Mouse (Mus musculus) hindbrain, embryonic 11.5 days (tissue): ENCODE data around the gene Slc8a2. TPM values are rescaled to one million over a fixed set of nuclear protein-coding genes. Genes with fewer than 3 reads are reported as not detected.

Experiments
- ATAC-seq: fragments of 200-750 bp; cut with Nextera tagmentation; 2 replicates; pipeline ENCODE4 v1.8.0; 2017; ENCODE audit warnings: mild to moderate bottlenecking, moderate TSS enrichment, moderate library complexity; ENCODE audit not compliant: low FRiP score
- DNase-seq: peaks from one replicate; pipeline ENCODE4 v3.0.0-alpha.2; 2015; ENCODE audit warnings: low spot score
- H3K27ac ChIP-seq: fragments of 300-500 bp; sonication (generic); 2 replicates; pipeline ENCODE4 v1.5.1; 2014; ENCODE audit warnings: mild to moderate bottlenecking, low read depth, low read length
- H3K27me3 ChIP-seq: fragments of 300-500 bp; sonication (generic); 2 replicates; pipeline ENCODE4 v1.6.1; 2014; ENCODE audit warnings: mild to moderate bottlenecking, low read length, moderate library complexity, mixed read lengths; ENCODE audit not compliant: control insufficient read depth, insufficient read depth
- H3K36me3 ChIP-seq: fragments of 300-500 bp; sonication (generic); 2 replicates; pipeline ENCODE4 v1.6.1; 2014; ENCODE audit warnings: mild to moderate bottlenecking, low read length, moderate library complexity, mixed read lengths; ENCODE audit not compliant: control insufficient read depth, insufficient read depth
- H3K4me1 ChIP-seq: fragments of 300-500 bp; sonication (generic); replicated peaks from 2 replicates; pipeline ENCODE4 v1.6.1; 2014; ENCODE audit warnings: low read length, mixed read lengths; ENCODE audit not compliant: control insufficient read depth, insufficient read depth
- H3K4me2 ChIP-seq: fragments of 300-500 bp; sonication (generic); replicated peaks from 2 replicates; pipeline ENCODE4 v1.6.1; 2014; ENCODE audit warnings: mild to moderate bottlenecking, low read depth, low read length
- H3K4me3 ChIP-seq: fragments of 300-500 bp; sonication (generic); 2 replicates; pipeline ENCODE4 v1.5.1; 2014; ENCODE audit warnings: low read depth, low read length
- H3K9ac ChIP-seq: fragments of 300-500 bp; sonication (generic); 2 replicates; pipeline ENCODE4 v1.6.1; 2014; ENCODE audit warnings: low read depth, low read length
- H3K9me3 ChIP-seq: fragments of 300-500 bp; sonication (generic); 2 replicates; pipeline ENCODE4 v1.6.1; 2016; ENCODE audit warnings: low read length; ENCODE audit not compliant: control insufficient read depth
- WGBS: fragments of 180-500 bp; shearing (Covaris S2); extraction: QIAGEN DNeasy Blood & Tissue Kit; methylation state at CpG from one replicate; pipeline ENCODE4 v1.1.7; 2014; 5-methylcytosine and 5-hydroxymethylcytosine counted together
- polyA plus RNA-seq: library from polyadenylated mRNA; unstranded; fragments of >200 nt; fragmentation: Nextera tagmentation; extraction: Ambion mirVana; gene quantifications from 2 replicates; pipeline ENCODE4 v1.2.1, GENCODE M21; 2014

Gene Slc8a2
- polyA plus RNA-seq, 1 experiment from 2014 or later: 1.0 TPM

GRCm38 (mm10) chr7:16101081-16101480, 28.5 kb upstream of the Slc8a2 start:
- H3K4me2 ChIP-seq: no peak overlapping the region

DNA sequence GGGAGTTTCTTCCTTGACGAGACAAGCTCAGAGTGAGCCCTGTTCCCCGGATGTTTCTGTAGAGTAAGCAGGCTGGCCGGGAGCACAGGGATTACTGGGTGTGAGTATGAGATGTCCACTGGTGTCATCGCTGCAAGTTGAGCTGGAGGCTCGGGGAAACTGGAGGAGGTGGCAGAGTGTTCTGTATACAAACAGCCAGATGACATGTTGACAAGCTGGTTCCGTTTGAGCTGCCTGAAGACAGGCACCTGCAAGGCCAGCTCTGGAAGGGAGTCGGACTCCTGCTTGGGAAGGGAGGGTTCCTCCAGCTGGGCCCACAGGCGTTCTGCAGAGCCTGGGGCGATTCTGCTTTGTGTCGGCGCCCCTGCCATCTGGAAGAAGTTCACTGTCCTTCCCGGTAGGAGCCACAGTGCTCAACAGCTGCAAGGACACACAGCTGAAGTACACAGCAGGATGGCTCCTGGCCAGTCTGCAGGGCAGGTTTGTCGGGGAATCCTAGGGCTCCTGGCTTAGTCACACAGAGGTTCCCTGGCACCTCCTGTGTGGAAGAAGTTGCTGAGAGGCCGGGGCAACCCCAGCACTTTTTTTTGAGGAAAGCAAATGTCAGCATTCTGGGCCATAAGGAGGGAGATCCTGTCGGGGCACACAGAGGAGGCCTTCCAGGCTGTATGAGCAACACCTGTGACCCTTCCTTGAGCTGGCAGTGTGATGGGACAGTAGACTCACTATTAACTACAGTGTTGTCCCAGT, 27.7 kb upstream of the Slc8a2 start:
- Histone ChIP-seq H3K27ac (no peak overlapping the region), H3K9me3 (no peaks in the 10 kb centered on the region), H3K4me3 (no peak overlapping the region), H3K27me3 (no peaks in the 10 kb centered on the region), H3K9ac (no peak overlapping the region), H3K4me1 (peaks cover 7% of the 10 kb centered on the region), H3K4me2 (no peak overlapping the region), H3K36me3 (no peaks in the 10 kb centered on the region)
- ATAC-seq (no peak), DNase-seq (no peak)
- WGBS: 78% methylated on average over 15 of the region's 15 CpGs

More at GRCm38 (mm10) chr7:16101081-16101480, 28.5 kb upstream of the Slc8a2 start:
- Histone ChIP-seq H3K9ac (no peak overlapping the region), H3K27ac (no peak overlapping the region), H3K27me3 (no peaks in the 10 kb centered on the region), H3K36me3 (no peaks in the 10 kb centered on the region), H3K9me3 (no peaks in the 10 kb centered on the region), H3K4me3 (no peak overlapping the region), H3K4me1 (peaks cover 7% of the 10 kb centered on the region)
- no peak for ATAC-seq
- DNase-seq: no peak
- 67% methylated on average over 7 of the region's 7 CpGs for WGBS

GRCm38 (mm10) chr7:16102686-16103226, 26.9 kb upstream of the Slc8a2 start:
- no peak overlapping the region for H3K4me3 ChIP-seq
- ATAC-seq (no peak), DNase-seq (no peak)
- no peaks in the 10 kb centered on the region for H3K36me3 ChIP-seq
- H3K27me3 ChIP-seq: no peaks in the 10 kb centered on the region
- no peak overlapping the region for H3K27ac ChIP-seq
- H3K9ac ChIP-seq: no peak overlapping the region
- peaks cover 5% of the 10 kb centered on the region for H3K4me1 ChIP-seq
- WGBS: 88% methylated on average over 5 of the region's 5 CpGs
- no peak overlapping the region for H3K4me2 ChIP-seq
- no peaks in the 10 kb centered on the region for H3K9me3 ChIP-seq

DNA sequence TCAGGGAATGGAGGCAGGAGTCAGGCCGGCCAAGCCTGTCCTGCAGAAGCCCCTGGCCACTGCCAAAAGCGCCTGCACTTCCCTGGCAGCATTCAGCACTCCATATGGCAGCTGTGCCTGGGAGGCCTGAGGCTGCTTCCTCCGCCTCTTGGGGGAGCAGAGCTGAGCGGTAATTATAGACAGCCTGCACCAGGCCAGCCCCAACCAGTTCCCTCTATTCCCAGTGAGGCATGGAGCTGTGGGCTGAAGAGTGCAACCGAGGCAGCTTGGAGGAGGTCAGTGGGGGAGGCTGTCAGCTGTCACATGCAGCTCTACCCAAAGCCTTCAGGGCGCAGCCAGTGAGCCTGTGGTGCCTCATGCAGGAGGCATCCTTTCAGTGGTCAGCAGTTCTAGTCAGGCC, 25.9 kb upstream of the Slc8a2 start:
- Histone ChIP-seq H3K27ac (peak overlapping the region; percentile 65), H3K4me3 (no peak overlapping the region), H3K36me3 (0 out of 2 replicates have a peak, but pooled peaks cover 2% of the 10 kb centered on the region), H3K9me3 (no peaks in the 10 kb centered on the region), H3K27me3 (no peaks in the 10 kb centered on the region), H3K4me1 (peaks cover 5% of the 10 kb centered on the region), H3K9ac (no peak overlapping the region), H3K4me2 (no peak overlapping the region)
- 79% methylated on average over 6 of the region's 6 CpGs for WGBS
- DNase-seq (peak; percentile 14), ATAC-seq (peak; percentile 48; the same call in 1 of the 2 replicates)

DNA sequence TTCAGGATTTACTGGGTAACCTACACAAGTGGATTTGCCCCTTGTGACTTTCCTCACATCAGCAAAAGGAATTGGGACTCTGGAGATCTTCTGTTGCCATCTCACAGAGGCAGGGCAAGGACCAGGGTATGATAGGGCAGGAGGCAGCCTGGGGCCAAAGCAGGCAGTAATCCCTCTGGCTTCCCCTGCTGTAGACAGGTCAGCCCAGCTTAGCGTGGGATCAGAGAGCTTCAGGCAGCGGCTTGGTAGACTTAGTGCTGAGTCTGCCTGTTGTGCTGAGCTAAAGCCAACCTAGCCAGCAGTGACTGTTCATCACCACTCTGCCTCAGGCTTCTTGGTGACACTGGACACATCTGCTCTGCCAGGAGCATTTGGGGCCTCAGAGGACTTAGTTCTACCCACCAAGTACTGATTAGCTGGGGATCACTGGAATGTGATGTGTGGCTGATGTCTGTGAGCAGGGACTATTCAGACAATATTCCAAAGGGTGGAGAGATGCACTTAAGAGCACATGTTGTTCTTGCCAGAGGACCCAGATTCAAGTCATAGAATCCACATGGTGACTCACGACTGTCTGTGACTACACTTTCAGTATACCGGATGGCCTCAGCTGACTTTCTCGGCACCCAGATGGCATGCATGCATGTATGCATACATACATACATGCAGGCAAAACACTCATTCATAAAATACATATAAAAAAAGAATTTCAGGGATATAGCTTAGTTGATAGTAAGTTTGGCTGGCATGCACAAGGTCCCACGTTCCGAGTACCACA, 24.8 kb upstream of the Slc8a2 start:
- no peak overlapping the region for H3K4me3 ChIP-seq
- no peaks in the 10 kb centered on the region; the same call in 1 of the 2 replicates for H3K4me1 ChIP-seq
- WGBS: 90% methylated on average over 7 of the region's 7 CpGs
- ATAC-seq (no peak), DNase-seq (no peak)
- no peak overlapping the region for H3K9ac ChIP-seq
- H3K4me2 ChIP-seq: no peak overlapping the region
- 0 out of 2 replicates have a peak, but pooled peaks cover 6% of the 10 kb centered on the region for H3K36me3 ChIP-seq
- H3K9me3 ChIP-seq: no peaks in the 10 kb centered on the region
- 0 out of 2 replicates have a peak overlapping the region, but pooled peaks have one; percentile 65 for H3K27ac ChIP-seq
- no peaks in the 10 kb centered on the region for H3K27me3 ChIP-seq

GRCm38 (mm10) chr7:16108886-16109542, 20.6 kb upstream of the Slc8a2 start:
- no peak for ATAC-seq
- Histone ChIP-seq H3K36me3 (peaks cover 18% of the 10 kb centered on the region; the same call in 1 of the 2 replicates), H3K9ac (no peak overlapping the region)

GRCm38 (mm10) chr7:16110158-16110557, 19.5 kb upstream of the Slc8a2 start:
- no peak overlapping the region for H3K9ac ChIP-seq
- no peaks in the 10 kb centered on the region for H3K4me1 ChIP-seq
- H3K4me3 ChIP-seq: no peak overlapping the region
- DNase-seq (no peak), ATAC-seq (no peak)
- H3K9me3 ChIP-seq: no peaks in the 10 kb centered on the region
- H3K27me3 ChIP-seq: no peaks in the 10 kb centered on the region
- peaks cover 20% of the 10 kb centered on the region for H3K36me3 ChIP-seq
- H3K27ac ChIP-seq: no peak overlapping the region
- 93% methylated on average over 8 of the region's 8 CpGs for WGBS
- no peak overlapping the region for H3K4me2 ChIP-seq

More at GRCm38 (mm10) chr7:16108886-16109542, 20.6 kb upstream of the Slc8a2 start:
- Histone ChIP-seq H3K9me3 (no peaks in the 10 kb centered on the region), H3K27ac (no peak overlapping the region), H3K4me3 (no peak overlapping the region), H3K27me3 (no peaks in the 10 kb centered on the region), H3K4me2 (no peak overlapping the region), H3K4me1 (no peaks in the 10 kb centered on the region)
- no peak for DNase-seq
- WGBS: 93% methylated on average over 9 of the region's 9 CpGs

- Histone ChIP-seq H3K4me2 (no peak overlapping the region), H3K9ac (no peak overlapping the region), H3K27ac (no peak overlapping the region), H3K27me3 (no peaks in the 10 kb centered on the region), H3K9me3 (no peaks in the 10 kb centered on the region), H3K4me3 (no peak overlapping the region), H3K36me3 (peaks cover 23% of the 10 kb centered on the region), H3K4me1 (no peaks in the 10 kb centered on the region)
- ATAC-seq: no peak
- DNase-seq: no peak
- 92% methylated on average over 7 of the region's 7 CpGs for whole genome bisulfite sequencing
Observed at GRCm38 (mm10) chr7:16111284-16112090, 18.1 kb upstream of the Slc8a2 start.
